27 mouse cellular contexts compared by ENCODE assay signal in the genomic region with DNA sequence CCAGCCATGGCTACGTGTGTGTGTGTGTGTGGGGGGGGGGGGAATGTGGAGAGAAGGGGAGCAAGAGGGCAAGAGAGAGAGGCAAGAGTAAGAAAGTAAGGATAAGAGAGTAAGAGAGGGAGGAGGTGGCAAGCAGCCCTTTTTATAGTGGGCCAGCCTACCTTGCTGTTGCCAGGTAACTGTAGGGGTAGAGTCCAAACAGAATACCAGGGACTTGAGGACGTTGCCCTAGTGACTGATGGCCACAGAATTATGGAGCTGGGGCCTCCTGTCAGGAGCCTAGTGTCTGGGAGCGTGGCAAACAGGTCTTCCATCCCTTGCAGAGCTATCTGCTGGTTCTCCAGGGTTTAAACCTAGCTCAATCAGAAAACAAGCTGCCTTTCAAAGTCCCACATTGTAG.
DNase-seq lines count a peak whose midpoint lies in the region; ATAC-seq and TF ChIP-seq lines count a peak whose summit lies in the region.
"Had no signal": no experiment of that assay in that cellular context is flagged by ENCODE, and none has a peak within 500 bp of the region (broad histone marks: within the 10 kb centered on the region; RNA-seq: fewer than 3 reads in every experiment).

No protein-coding gene starts in this region.

- TF ChIP-seq CTCF in kidney, adult 2 months (conservative IDR thresholded peaks at IDR 0.05; ENCODE audit: insufficient read depth, insufficient read length, low read depth, low read length), result no peak
- no peak for TF ChIP-seq CTCF in MEL (IDR thresholded peaks at IDR 0.05 in 2 of 3, conservative IDR thresholded peaks at IDR 0.05 in 1 of 3; ENCODE audit: control insufficient read depth in 1 of 3, insufficient read depth in 1 of 3, low read depth in 2 of 3, low read length in 3 of 3, poor library complexity in 1 of 3, severe bottlenecking in 1 of 3)
- TF ChIP-seq CTCF in thymus, adult 2 months (IDR thresholded peaks at IDR 0.05; ENCODE audit: borderline replicate concordance, control insufficient read depth, extremely low read depth, insufficient read depth, low read length, poor library complexity), result no peak

- H3K4me2 ChIP-seq in kidney, embryonic 15.5 days, result no peak overlapping the region
- H3K4me2 ChIP-seq in kidney, embryonic 16.5 days (replicated peaks; ENCODE audit: low read depth, low read length), result no peak overlapping the region
- no peak overlapping the region for H3K4me2 ChIP-seq in liver, embryonic 13.5 days
- H3K4me2 ChIP-seq in hindbrain, embryonic 14.5 days (replicated peaks), result no peak overlapping the region
- H3K4me2 ChIP-seq: embryonic facial prominence, embryonic 15.5 days; heart, embryonic 13.5 days; hindbrain, embryonic 12.5 days; limb, embryonic 15.5 days; lung, embryonic 15.5 days; neural tube, embryonic 12.5 days had no signal

- no peak overlapping the region for H3K4me3 ChIP-seq in kidney, adult 2 months (ENCODE audit: insufficient read depth, low read depth, low read length)
- H3K4me3 ChIP-seq in kidney, embryonic 15.5 days (replicated peaks), result no peak overlapping the region
- no peak overlapping the region for H3K4me3 ChIP-seq in MEL (ENCODE audit: control insufficient read depth in 1 of 2, insufficient read depth in 1 of 2, low read depth in 2 of 2, low read length in 2 of 2)
- H3K4me3 ChIP-seq in kidney, embryonic 16.5 days (ENCODE audit: low read length), result no peak overlapping the region
- H3K4me3 ChIP-seq in liver, embryonic 13.5 days (replicated peaks), result no peak overlapping the region
- H3K4me3 ChIP-seq in hindbrain, embryonic 14.5 days (replicated peaks; ENCODE audit: low read length), result no peak overlapping the region
- no peak overlapping the region for H3K4me3 ChIP-seq in thymus, adult 2 months (ENCODE audit: control insufficient read depth, insufficient read depth, low read length)
- H3K4me3 ChIP-seq: embryonic facial prominence, embryonic 15.5 days; heart, embryonic 13.5 days; hindbrain, embryonic 12.5 days; limb, embryonic 15.5 days; lung, embryonic 15.5 days; megakaryocyte, embryonic 14.5 days; neural tube, embryonic 12.5 days had no signal

- peaks cover 3% of the 10 kb centered on the region; the same call in 1 of the 2 replicates for H3K4me1 ChIP-seq in kidney, adult 2 months (ENCODE audit: control insufficient read depth, insufficient read depth, low read length)
- peaks cover 6% of the 10 kb centered on the region; the same call in 1 of the 2 replicates for H3K4me1 ChIP-seq in kidney, embryonic 15.5 days
- H3K4me1 ChIP-seq in MEL (ENCODE audit: control insufficient read depth in 1 of 2, insufficient read depth in 2 of 2, low read length in 2 of 2), result peaks cover 23 to 37% of the 10 kb centered on the region in 2 experiments
- peaks cover 6% of the 10 kb centered on the region; the same call in 1 of the 2 replicates for H3K4me1 ChIP-seq in kidney, embryonic 16.5 days (ENCODE audit: insufficient read depth, low read length)
- peaks cover 24% of the 10 kb centered on the region for H3K4me1 ChIP-seq in liver, embryonic 13.5 days (replicated peaks)
- H3K4me1 ChIP-seq in hindbrain, embryonic 14.5 days (replicated peaks; ENCODE audit: control insufficient read depth, insufficient read depth, low read length), result no peaks in the 10 kb centered on the region
- H3K4me1 ChIP-seq in thymus, adult 2 months (replicated peaks; ENCODE audit: control insufficient read depth, insufficient read depth, low read length), result no peaks in the 10 kb centered on the region
- H3K4me1 ChIP-seq: hindbrain, embryonic 12.5 days; limb, embryonic 15.5 days; lung, embryonic 15.5 days; neural tube, embryonic 12.5 days had no signal

- H3K9me3 ChIP-seq in kidney, embryonic 15.5 days (replicated peaks), result no peaks in the 10 kb centered on the region
- no peaks in the 10 kb centered on the region for H3K9me3 ChIP-seq in MEL (replicated peaks; ENCODE audit: insufficient read depth, low read length)
- peaks cover 3% of the 10 kb centered on the region; the same call in 1 of the 2 replicates for H3K9me3 ChIP-seq in kidney, embryonic 16.5 days (ENCODE audit: low read length)
- no peaks in the 10 kb centered on the region for H3K9me3 ChIP-seq in liver, embryonic 13.5 days (replicated peaks)
- H3K9me3 ChIP-seq in hindbrain, embryonic 14.5 days (ENCODE audit: control insufficient read depth, low read length), result no peaks in the 10 kb centered on the region
- H3K9me3 ChIP-seq: embryonic facial prominence, embryonic 15.5 days; heart, embryonic 13.5 days; hindbrain, embryonic 12.5 days; limb, embryonic 15.5 days; lung, embryonic 15.5 days; neural tube, embryonic 12.5 days had no signal

- ATAC-seq in kidney, embryonic 15.5 days (replicated peaks; ENCODE audit: low FRiP score), result no peak
- 0 out of 2 replicates have a peak, but pooled peaks have one; percentile 39 for ATAC-seq in kidney, embryonic 16.5 days (ENCODE audit: low FRiP score, low TSS enrichment)
- no peak for ATAC-seq in liver, embryonic 13.5 days (ENCODE audit: low read depth)
- ATAC-seq in hindbrain, embryonic 14.5 days (ENCODE audit: low FRiP score), result no peak
- ATAC-seq: forebrain, embryonic 16.5 days; Patski had no signal

- peak; percentile 64 for DNase-seq in kidney, adult 2 months
- DNase-seq in MEL (ENCODE audit: low read depth, low spot score), result no peak
- DNase-seq in liver, embryonic 13.5 days, result no peak
- no peak for DNase-seq in hindbrain, embryonic 14.5 days (ENCODE audit: low spot score)
- DNase-seq in thymus, adult 2 months, result no peak
- DNase-seq: adrenal gland, postnatal 36 days; cerebellum, adult 11 months; cerebellum, adult 9-11 months; gastrocnemius, postnatal 14 days; heart, adult 18-20 months; heart, postnatal 14 days; left cerebral cortex, postnatal 4 days; lung, postnatal 36 days; midbrain, embryonic 14.5 days; retina, postnatal 1 day; thymus, postnatal 36 days had no signal

- no peaks in the 10 kb centered on the region for H3K27me3 ChIP-seq in kidney, adult 2 months (replicated peaks; ENCODE audit: control insufficient read depth, insufficient read depth, low read length)
- H3K27me3 ChIP-seq in kidney, embryonic 15.5 days, result no peaks in the 10 kb centered on the region
- no peaks in the 10 kb centered on the region for H3K27me3 ChIP-seq in MEL (ENCODE audit: control insufficient read depth in 1 of 2, insufficient read depth in 2 of 2, low read length in 2 of 2)
- H3K27me3 ChIP-seq in kidney, embryonic 16.5 days (ENCODE audit: insufficient read depth, low read length), result no peaks in the 10 kb centered on the region
- H3K27me3 ChIP-seq in liver, embryonic 13.5 days, result no peaks in the 10 kb centered on the region
- no peaks in the 10 kb centered on the region for H3K27me3 ChIP-seq in hindbrain, embryonic 14.5 days (ENCODE audit: control insufficient read depth, insufficient read depth, low read length)
- H3K27me3 ChIP-seq in thymus, adult 2 months (ENCODE audit: control insufficient read depth, insufficient read depth, low read length), result no peaks in the 10 kb centered on the region
- H3K27me3 ChIP-seq: embryonic facial prominence, embryonic 15.5 days; heart, embryonic 13.5 days; hindbrain, embryonic 12.5 days; limb, embryonic 15.5 days; lung, embryonic 15.5 days; neural tube, embryonic 12.5 days had no signal

- H3K27ac ChIP-seq in kidney, adult 2 months (ENCODE audit: insufficient read depth, low read depth, low read length), result no peak overlapping the region
- H3K27ac ChIP-seq in kidney, embryonic 15.5 days, result no peak overlapping the region
- peak overlapping the region; percentile 86 for H3K27ac ChIP-seq in MEL (ENCODE audit: control insufficient read depth, low read depth, low read length)
- no peak overlapping the region for H3K27ac ChIP-seq in kidney, embryonic 16.5 days (ENCODE audit: low read length)
- H3K27ac ChIP-seq in liver, embryonic 13.5 days, result peak overlapping the region; percentile 48
- H3K27ac ChIP-seq in hindbrain, embryonic 14.5 days, result no peak overlapping the region
- H3K27ac ChIP-seq in thymus, adult 2 months (ENCODE audit: control insufficient read depth, insufficient read depth, low read length), result no peak overlapping the region
- H3K27ac ChIP-seq: embryonic facial prominence, embryonic 15.5 days; heart, embryonic 13.5 days; hindbrain, embryonic 12.5 days; limb, embryonic 15.5 days; lung, embryonic 15.5 days; neural tube, embryonic 12.5 days had no signal

- H3K36me3 ChIP-seq in kidney, adult 2 months (ENCODE audit: control insufficient read depth, insufficient read depth, low read length), result no peaks in the 10 kb centered on the region
- no peaks in the 10 kb centered on the region for H3K36me3 ChIP-seq in kidney, embryonic 15.5 days
- peaks cover 0 to 25% of the 10 kb centered on the region in 2 experiments; a peak in 2 of 4 replicates for H3K36me3 ChIP-seq in MEL (ENCODE audit: control insufficient read depth in 1 of 2, insufficient read depth in 2 of 2, low read length in 2 of 2)
- H3K36me3 ChIP-seq in kidney, embryonic 16.5 days (ENCODE audit: insufficient read depth, low read length), result no peaks in the 10 kb centered on the region
- no peaks in the 10 kb centered on the region for H3K36me3 ChIP-seq in liver, embryonic 13.5 days
- no peaks in the 10 kb centered on the region for H3K36me3 ChIP-seq in hindbrain, embryonic 14.5 days (replicated peaks; ENCODE audit: control insufficient read depth, insufficient read depth)
- no peaks in the 10 kb centered on the region for H3K36me3 ChIP-seq in thymus, adult 2 months (ENCODE audit: control insufficient read depth, insufficient read depth, low read length)
- H3K36me3 ChIP-seq: embryonic facial prominence, embryonic 15.5 days; heart, embryonic 13.5 days; hindbrain, embryonic 12.5 days; limb, embryonic 15.5 days; lung, embryonic 15.5 days; neural tube, embryonic 12.5 days had no signal

- WGBS in kidney, adult 2 months, result 62% methylated on average over 3 of the region's 3 CpGs
- 63% methylated on average over 3 of the region's 3 CpGs for WGBS in kidney, embryonic 15.5 days
- 62% methylated on average over 3 of the region's 3 CpGs for WGBS in kidney, embryonic 16.5 days
- 27% methylated on average over 3 of the region's 3 CpGs for WGBS in liver, embryonic 13.5 days (ENCODE audit: insufficient replicate concordance)
- 71% methylated on average over 3 of the region's 3 CpGs for WGBS in hindbrain, embryonic 14.5 days
- WGBS in thymus, adult 2 months, result 91% methylated on average over 3 of the region's 3 CpGs

- no peak for TF ChIP-seq RAD21 in MEL (IDR thresholded peaks at IDR 0.05; ENCODE audit: low read depth, low read length)

- TF ChIP-seq POLR2A in kidney, adult 2 months (IDR thresholded peaks at IDR 0.05; ENCODE audit: low read depth, low read length), result no peak
- no peak for TF ChIP-seq POLR2A in MEL (IDR thresholded peaks at IDR 0.05; ENCODE audit: control insufficient read depth in 1 of 2, insufficient read depth in 1 of 2, low read depth in 1 of 2, low read length in 2 of 2, poor library complexity in 1 of 2)
- TF ChIP-seq POLR2A in thymus, adult 2 months (IDR thresholded peaks at IDR 0.05; ENCODE audit: control insufficient read depth, extremely low read depth, insufficient read depth, low read length, poor library complexity), result no peak

- H3K79me2 ChIP-seq in MEL (ENCODE audit: control insufficient read depth, insufficient read depth, low read length, poor library complexity), result no peaks in the 10 kb centered on the region

- TF ChIP-seq EP300 in MEL (IDR thresholded peaks at IDR 0.05; ENCODE audit: low read depth in 1 of 2, low read length in 2 of 2), result no peak

- no peak overlapping the region for H3K9ac ChIP-seq in kidney, embryonic 15.5 days
- H3K9ac ChIP-seq in MEL (ENCODE audit: control insufficient read depth, low read depth, low read length, poor library complexity, severe bottlenecking), result peak overlapping the region; percentile 8; the same call in 1 of the 2 replicates
- no peak overlapping the region for H3K9ac ChIP-seq in kidney, embryonic 16.5 days (replicated peaks; ENCODE audit: low read length)
- H3K9ac ChIP-seq in liver, embryonic 13.5 days, result no peak overlapping the region
- H3K9ac ChIP-seq in hindbrain, embryonic 14.5 days, result no peak overlapping the region
- H3K9ac ChIP-seq: embryonic facial prominence, embryonic 15.5 days; heart, embryonic 13.5 days; hindbrain, embryonic 12.5 days; limb, embryonic 15.5 days; lung, embryonic 15.5 days; neural tube, embryonic 12.5 days had no signal

Comparison
In these comparisons a context has a peak if more than half of its experiments do, and no peak if none do; other contexts are left out.
1. H3K27ac ChIP-seq: peak in MEL (single experiment) and liver, embryonic 13.5 days (single experiment); none in kidney, adult 2 months (single experiment), kidney, embryonic 15.5 days (single experiment), kidney, embryonic 16.5 days (single experiment), hindbrain, embryonic 14.5 days (single experiment) and thymus, adult 2 months (single experiment).